Mouse (Mus musculus) lung, postnatal 0 days (tissue): ENCODE measurements around the gene Vmn2r84.

Experiments
- CTCF ChIP-seq: IDR thresholded peaks from 2 replicates; pipeline ENCODE4 v1.5.1; 2016; ENCODE audit warnings: antibody characterized with exemption, mild to moderate bottlenecking
- EP300 ChIP-seq: IDR thresholded peaks from 2 replicates; pipeline ENCODE4 v1.6.1; 2016; ENCODE audit warnings: antibody characterized with exemption, mild to moderate bottlenecking, control low read depth

- TF ChIP-seq CTCF (no peak), EP300 (no peak)
Measured at GRCm38 (mm10) chr10:130368384-130368783, 25.7 kb downstream of the Vmn2r84 start.
